Mouse (Mus musculus) lung, adult 18-20 months (tissue): ENCODE results near the gene Etnk1.
"Not testable (repeated sequence)": the region's sequence is repeated elsewhere in the genome, so short reads cannot be mapped to it uniquely, and the experiment has no call there.

Experiments
- DNase-seq, 2 experiments: peaks; one replicate each; pipeline ENCODE4 v3.0.0; 2022; ENCODE audit warnings: mixed read lengths in 2 of 2

Gene Etnk1

DNA sequence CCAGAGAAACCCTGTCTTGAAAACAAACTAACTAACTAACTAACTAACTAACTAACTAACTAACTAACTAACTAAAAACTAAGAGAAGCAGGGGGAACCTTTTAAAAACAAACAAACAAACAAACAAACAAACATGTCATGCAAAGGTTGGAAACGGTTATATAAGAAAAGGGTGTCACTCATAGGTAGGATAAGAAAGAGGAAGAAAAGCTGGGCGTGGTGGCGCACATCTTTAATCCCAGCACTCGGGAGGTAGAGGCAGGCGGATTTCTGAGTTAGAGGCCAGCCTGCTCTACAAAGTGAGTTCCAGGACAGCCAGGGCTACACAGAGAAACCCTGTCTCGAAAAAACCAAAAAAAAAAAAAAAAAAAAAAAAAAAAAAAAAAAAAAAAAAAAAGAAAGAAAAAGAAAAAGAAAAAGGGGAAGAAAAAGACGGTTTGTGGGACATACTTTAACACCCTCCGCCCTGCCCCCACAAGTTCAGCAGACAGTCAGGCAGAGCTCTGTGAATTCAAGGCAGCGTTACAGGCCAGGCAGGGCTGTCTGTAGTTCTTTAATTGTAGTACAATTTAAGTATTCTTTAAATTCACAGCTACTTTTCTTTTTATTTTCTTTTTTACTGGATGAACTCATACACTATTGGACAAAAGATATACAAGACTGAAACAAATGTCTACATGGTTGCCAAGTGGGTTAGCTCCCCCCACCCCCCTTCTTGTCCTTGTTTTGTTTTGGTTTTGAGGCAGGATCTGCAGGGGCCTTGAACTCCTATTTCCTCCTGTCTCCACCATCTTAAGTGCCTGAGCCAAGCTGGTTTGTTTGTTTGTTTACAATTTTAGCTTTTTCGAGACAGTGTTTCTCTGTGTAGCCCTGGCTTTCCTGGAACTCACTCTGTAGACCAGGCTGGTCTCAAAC, 15.7 kb upstream of the Etnk1 start:
- DNase-seq: not testable (repeated sequence)

GRCm38 (mm10) chr6:143152321-143152827, 14.6 kb upstream of the Etnk1 start:
- no peak for DNase-seq

DNA sequence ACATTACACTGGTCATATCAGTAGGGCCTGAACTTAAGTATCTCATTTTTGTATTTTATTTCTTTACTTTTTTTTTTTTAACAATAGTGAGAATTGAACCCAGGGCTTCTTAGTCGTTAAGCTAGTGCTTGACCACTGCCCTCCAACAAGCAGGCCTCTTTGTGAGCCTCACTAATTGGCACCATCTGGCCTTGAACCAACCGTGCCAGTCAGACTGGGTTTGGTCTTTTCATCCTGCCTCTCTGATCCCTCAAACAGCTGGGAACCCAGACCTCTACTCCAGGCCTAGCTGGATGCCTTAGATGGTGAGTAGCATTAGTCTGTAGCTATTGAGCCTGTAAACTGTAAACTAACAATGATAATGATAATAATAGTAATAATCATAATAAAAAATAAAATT, 13.9 kb upstream of the Etnk1 start:
- no peak for DNase-seq

GRCm38 (mm10) chr6:143153751-143154494, 13.1 kb upstream of the Etnk1 start:
- DNase-seq: peak; percentile 15 to 35

DNA sequence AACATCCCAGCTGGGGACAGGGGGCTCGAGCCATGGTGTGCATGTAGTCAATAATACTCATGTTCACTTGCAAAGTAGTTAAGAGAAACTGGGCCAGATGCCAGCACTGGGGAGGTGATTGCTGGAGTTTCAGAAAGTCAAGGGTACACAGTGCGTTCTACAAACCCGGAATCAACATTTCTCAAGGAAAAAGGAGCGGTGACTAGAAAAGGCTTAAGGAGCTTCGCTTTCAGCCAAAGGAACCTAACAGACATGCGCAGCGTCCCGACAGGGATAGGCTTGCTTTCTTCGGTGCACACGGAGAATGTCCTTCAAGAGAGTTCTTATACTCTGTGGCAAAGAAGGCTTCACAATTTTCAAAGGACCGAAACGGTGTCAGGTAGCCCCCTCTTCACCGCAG, 12.1 kb upstream of the Etnk1 start:
- DNase-seq: peak; percentile 38 to 47

- no peak for DNase-seq
Observed at GRCm38 (mm10) chr6:143155996-143156395, 11.0 kb upstream of the Etnk1 start.

DNA sequence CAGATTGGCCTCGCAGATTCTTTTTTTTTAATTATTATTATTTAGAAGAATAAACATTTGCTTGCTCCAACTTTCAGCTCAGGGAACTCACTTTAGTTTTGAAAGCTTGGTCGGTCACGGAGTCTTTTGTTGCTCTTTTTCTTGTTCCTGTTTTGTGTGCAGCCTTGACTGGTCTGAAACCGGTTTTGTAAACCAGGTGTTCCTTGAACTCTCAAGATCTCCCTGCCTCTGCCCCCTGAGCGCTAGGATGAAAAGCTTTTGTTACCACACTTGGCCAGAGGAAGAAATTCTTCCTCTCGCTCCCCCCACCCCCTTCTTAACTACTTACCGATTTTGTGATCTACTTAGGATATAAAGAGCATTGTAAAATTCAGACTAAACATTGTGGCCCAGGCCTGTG, 10.3 kb upstream of the Etnk1 start:
- no peak for DNase-seq

GRCm38 (mm10) chr6:143157401-143157800, 9.6 kb upstream of the Etnk1 start:
- no peak for DNase-seq

DNA sequence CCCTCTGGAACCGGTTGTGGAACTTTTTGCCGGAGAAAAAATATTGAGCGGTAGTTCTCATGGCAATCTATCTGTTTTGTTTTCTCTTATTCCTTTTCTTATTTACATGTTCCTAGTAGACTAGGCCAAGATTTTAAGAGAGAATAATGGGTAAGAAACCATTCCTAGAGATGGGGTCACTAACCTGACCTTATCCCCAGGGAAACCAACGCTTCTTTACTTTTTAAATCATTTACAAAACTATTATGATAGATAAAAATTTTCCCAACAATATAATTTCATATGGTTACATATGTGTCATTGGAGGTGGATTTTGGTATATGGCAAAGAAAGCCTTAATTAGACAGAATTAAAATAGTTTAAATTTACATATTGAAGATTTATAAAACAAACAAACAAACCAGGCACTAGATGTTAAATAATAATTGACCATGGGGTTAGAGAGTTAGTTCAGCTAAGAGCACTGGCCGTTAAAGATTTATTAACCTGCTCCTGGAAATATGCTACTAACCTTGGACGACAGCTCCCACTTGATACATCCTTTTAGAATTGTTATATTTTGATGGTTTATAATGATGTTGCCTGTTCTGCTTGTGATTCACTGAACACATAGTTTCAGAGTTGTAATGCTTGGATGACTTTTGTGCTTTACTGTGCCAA, 6.3 kb upstream of the Etnk1 start:
- DNase-seq: no peak

- DNase-seq: no peak
Observed at GRCm38 (mm10) chr6:143162161-143162877, 4.7 kb upstream of the Etnk1 start.

DNA sequence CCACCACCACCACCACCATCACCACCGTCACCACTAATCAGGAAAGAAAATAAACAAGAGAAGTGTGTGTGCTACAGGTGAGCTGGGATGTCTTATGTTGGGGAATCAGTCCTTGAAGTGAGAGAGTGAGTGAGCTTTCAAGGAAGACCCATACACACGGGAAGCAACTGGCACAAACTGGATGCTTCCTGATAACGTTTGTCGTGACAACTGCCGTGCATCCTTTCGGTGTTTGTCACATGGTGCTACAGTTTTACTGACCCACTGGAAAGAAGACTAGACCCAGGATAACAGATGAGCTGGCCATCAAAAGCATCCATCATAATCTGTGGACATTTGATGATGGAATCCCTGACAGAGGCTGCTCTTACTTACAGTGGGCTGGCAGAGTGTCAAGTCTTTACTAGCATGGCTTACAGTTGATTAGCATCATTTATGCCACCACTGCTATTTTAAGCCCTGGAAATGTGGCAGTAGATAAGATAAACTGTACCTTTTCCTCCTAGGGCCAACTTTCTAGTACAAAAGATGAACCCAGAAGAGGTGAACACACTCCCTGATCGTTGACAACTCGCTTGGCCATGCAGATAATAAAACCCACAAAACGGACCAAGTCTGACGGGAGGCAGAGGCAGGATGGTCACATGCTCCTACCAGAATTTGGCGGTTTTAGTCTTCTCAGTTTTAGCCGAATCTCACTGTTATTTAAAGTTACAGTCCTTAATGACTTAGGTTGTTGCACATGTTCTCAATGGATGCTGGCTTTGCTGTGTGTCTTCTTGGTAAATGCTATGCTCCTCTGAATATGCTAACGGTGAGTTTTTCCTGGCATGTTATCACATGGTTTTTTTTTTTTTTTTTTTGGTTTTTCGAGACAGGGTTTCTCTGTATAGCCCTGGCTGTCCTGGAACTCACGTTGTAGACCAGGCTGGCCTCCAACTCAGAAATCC, 2.8 kb upstream of the Etnk1 start:
- DNase-seq: no peak

DNA sequence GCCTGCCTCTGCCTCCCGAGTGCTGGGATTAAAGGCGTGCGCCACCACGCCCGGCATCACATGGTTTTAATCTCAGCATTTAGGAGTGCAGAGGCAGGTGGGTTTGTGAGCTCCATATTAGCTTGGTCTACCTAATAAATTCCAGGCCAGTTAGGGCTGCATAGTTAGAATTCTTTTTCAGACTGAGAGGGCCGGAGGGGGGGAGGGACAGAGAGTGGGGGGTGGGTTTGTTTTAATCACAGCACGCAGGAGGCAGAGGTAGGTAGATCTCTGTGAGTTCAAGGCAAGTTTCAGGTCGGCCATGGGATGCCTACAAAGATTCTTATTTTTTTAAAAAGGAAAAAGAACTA, 2.1 kb upstream of the Etnk1 start:
- DNase-seq: no peak

- no peak for DNase-seq
Observed at GRCm38 (mm10) chr6:143165404-143166257, 1.4 kb upstream of the Etnk1 start.

- peak in 1 of 2 experiments; percentile 41 for DNase-seq
Observed at GRCm38 (mm10) chr6:143167409-143167919, 443 bp downstream of the Etnk1 start.

DNA sequence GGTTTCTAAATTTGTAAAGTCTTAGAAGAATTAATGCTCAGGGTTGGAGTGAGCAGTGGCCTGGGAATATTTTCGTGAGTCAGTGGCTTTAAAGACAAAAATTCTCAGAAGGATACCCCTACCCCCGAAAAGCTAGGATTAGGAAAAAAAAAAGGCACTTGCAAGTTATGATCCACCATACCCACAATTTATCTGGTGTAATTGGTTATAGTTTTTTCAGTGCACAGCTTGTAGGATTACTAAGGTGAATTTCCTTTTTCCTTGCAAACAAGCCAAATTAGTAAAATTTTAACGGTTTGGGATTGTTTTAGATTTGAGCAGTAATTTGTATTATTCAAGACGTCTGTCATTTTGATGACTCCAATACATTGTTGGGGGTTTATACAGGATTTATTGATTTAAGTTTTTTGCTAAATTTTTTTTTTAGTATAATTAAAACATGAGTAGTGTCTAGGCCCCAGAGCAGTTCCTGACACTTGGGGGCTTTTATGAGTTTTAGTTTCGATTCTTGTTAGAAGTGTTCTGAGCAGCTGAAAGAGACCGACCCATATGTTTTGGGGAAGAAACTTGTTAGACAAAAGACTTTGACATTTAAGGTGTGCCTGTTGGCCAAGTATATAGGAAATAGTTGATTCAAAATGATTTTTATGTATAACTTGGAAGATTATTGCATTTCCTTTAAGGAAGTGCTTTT, 1.1 kb downstream of the Etnk1 start:
- DNase-seq: no peak

DNA sequence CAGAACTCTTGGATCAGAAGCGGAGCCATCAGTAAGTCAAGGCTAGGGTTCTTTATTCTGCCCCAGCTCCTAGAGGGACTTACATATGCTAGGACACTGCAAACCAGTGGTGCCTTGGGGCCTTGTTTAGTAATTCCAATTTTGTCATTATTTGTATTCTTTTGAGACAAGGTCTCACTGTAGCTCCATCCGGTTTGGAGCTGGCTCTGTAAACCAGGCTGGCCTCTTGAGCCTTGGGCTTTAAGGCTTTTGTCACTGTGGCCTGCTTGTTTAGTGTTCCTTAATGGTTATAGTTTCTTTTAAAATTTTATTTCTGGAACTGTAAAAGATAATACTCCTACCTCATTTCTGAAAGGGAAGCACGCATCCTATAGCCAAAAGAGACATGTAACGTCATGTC, 2.4 kb downstream of the Etnk1 start:
- DNase-seq: no peak

GRCm38 (mm10) chr6:143170166-143170960, 3.3 kb downstream of the Etnk1 start:
- DNase-seq: no peak

DNA sequence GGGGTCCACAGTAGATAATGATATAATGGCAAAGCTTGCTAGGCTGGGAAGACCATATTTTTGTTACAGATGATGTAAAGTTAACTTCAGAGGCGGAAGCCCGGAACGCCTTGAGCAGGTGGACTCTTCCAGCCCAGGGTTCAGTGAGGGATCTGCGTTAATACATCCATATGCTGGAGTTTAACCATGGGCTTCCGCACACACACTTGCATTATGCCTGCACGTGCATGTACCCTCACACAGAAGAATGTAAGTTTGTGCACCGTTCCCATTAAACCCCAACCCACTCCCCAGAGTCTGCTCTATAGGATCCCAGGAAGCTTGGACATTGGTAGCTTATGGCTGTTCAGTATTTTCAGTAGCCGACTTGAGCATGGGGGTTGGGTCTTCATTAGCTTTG, 4.0 kb downstream of the Etnk1 start:
- DNase-seq: no peak
